Mouse (Mus musculus) small intestine, adult 2 months (tissue): ENCODE results near the gene Olfr1487.

Experiments
- CTCF ChIP-seq: fragments of 200-500 bp; IDR thresholded peaks from 2 replicates; pipeline ENCODE4 v1.5.1; 2012; ENCODE audit warnings: low read depth, mild to moderate bottlenecking, control low read depth, inconsistent platforms, low read length, moderate library complexity, mixed read lengths; ENCODE audit not compliant: insufficient replicate concordance, insufficient read length; ENCODE audit errors: extremely low read depth
- POLR2A ChIP-seq: fragments of 200-500 bp; IDR thresholded peaks from 2 replicates; pipeline ENCODE4 v1.6.1; 2012; ENCODE audit warnings: low read depth, mild to moderate bottlenecking, control low read depth, inconsistent platforms, low read length, moderate library complexity

DNA sequence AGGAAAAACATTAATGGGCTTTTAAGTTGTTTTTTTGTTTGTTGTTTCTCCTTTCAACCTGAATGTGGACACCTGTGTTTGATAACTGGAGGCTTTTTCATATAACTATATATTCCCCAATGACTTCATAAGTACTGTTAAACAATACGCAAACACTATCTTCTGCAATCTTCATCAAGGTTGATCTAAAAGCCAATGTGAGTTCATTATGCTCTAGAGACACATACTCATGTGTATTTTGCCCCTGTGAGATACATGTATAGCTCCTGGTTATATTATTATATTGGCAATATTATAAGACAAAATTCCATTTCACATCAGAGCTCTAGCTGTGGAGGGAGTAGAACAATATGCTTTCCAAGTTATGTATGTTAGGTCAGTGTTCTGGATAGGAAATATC lies 34.0 kb upstream of the Olfr1487 start, which contains the start of gene Olfr1484:
- TF ChIP-seq POLR2A (no peak), CTCF (no peak)
